Mouse (Mus musculus) heart, adult 11 months (tissue): ENCODE measurements around the gene Ctsl.

Experiments
- DNase-seq: peaks from one replicate; pipeline ENCODE4 v3.0.0; 2022

The Ctsl gene

DNA sequence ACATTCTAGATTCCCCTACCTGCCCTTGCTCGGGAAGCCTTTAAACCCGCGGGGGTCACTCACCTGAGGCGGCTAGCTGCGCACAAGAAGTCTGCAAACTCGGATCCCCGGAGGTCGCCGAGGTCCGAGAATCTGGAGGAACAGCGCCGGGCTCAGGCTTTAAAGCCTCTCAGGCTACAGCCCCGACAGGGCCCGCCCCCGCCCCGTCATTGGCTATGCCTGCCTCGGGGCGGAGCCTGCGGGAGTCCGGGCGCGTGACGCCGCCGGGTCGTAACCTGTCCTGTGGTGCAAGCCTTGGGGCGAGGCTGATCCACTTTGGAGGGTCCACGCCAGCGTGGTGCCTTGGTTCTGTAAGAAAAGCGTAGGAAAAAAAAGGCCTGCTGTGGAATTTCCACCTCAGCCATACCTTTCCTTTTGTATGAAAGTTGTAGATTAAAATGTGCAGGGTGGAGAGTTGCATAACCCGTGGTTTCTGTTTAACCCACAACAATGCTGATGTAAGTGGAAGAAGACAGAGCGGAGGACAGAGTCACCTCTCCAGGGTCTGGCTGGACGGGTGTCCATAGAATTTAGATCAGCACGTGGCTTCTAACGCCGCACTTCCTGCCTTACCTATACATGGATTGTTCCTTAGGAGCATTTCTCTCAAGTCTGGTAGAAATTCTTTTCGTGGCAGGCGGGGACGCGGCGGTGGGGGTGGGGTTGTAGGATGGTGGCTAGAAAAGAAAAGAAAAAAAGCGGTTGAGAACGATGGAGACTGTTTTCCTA, at the start of gene Ctsl:
TSS of gene Ctsl (minus strand) at position 718 of the 768 bp plus-strand sequence.
- DNase-seq: peak; percentile 100

DNA sequence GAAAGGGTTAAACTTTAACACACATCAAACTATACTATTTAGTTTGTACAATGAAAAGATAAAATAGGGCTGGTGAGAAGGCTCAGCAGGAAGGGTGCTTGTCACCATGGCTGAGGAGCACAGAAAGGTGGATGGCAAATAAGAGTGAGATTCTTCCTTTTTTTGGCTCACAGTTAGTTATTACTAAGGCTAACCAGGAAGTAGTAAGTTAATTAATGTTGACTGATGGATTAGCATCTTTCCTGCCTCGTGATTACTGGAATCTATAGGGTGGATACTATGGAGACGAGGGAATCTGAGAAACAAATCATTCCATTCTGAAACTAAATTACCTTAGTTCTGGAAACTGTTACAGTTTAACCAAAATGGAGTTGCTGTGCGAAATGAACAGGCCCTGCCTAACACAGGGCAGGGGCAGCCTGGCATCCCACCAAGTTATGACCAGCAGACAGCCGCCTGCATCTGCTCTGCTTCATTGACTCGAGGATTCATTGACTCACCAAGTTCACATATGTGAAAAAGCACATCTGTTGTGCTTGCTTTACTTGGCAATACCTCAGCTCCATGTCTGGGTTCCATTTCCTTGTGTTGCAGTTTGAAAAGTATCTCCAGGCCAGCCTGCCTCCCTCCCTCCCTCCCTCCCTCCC, 46.4 kb upstream of the Ctsl start:
- DNase-seq: peak; percentile 93

GRCm38 (mm10) chr13:64415659-64416058, 45.0 kb upstream of the Ctsl start:
- peak; percentile 41 for DNase-seq

DNA sequence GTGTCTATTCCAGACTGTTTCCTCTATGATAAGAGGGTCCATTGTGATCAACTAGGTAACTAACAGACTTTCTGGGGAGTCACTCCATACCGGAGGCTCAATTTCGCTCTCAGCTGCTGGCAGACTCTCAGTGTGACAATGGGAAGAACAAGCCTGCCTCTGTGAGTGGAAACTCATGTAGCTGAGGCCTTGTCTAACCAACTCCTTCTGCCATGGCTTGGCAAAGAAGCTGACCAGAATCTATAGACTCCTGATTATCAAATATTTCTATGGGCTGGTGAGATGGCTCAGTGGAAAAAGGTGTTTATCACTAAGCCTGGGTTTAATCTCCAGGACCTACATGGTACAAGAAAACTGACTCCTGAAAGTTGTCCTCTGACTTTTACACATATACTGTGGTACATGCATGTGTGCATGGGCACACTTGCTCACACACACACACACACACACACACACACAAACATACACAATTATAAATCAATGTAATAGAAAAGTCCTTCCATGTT, 42.1 kb upstream of the Ctsl start:
- peak; percentile 68 for DNase-seq

GRCm38 (mm10) chr13:64411282-64411681, 40.6 kb upstream of the Ctsl start:
- DNase-seq: peak; percentile 18

- peak; percentile 48 for DNase-seq
These were observed 39.9 kb upstream of the Ctsl start for GRCm38 (mm10) chr13:64410604-64411003.

DNA sequence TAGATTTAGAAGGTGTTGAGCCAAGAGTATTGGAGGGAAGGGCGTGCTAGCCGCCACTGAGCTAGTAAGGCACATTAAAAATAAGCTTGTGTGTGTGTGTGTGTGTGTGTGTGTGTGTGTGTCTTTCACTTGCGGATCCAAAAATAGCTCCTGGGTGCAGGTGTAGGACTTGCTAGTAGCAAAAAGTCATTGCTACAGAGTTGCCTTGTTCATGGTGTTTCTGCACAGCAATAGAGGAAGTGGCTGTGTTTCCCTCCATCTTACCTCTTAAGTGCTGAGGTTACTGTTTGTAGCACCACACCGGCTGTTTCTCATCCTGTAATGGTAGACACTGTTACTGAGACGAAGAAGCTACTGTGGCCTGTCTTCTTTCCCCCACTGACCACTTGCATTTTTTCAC, 37.3 kb upstream of the Ctsl start:
- DNase-seq: peak; percentile 18

- peak; percentile 81 for DNase-seq
These were observed 34.9 kb upstream of the Ctsl start for GRCm38 (mm10) chr13:64405550-64405949.

DNA sequence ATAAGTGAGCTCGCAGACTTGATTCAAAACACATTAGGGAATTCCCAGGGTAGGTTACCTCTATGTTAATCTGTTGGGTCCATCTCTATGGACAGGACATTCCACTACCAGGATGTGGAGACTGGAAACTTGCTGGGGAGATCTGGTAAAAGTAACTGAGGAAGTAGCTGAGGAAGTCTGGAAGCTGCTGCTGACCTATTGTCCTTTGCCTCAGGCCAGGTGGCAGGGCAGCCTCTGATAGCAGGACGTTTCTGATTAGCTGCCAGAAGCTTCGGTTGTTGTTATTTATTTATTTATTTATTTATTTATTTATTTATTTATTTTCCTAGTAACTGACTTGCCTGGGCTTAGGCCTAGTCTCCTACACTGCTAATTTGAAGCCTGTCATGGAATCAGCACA, 32.8 kb upstream of the Ctsl start:
- peak; percentile 92 for DNase-seq

DNA sequence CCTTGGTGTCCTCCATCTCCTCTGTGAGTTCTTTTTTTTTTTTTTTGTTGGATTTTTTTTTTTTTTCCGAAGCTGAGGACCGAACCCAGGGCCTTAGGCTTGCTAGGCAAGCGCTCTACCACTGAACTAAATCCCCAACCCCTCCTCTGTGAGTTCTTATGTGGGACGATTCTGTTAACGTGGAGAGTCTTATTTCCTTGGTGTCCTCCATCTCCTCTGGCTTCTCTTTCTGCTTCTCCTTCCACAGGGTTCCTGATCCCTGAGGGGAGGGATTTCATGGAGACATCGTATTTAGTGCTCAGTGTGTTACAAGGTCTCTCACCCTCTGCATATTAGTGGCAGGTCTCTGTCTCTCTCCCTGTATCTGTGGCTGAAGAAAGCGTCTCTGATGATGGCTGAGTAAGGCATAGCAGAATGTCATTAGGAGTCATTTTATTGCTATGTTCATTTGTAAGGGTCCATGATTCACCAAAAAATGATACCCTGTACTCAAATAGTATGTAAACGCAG, 32.3 kb upstream of the Ctsl start:
- peak; percentile 35 for DNase-seq

GRCm38 (mm10) chr13:64402504-64402949, 31.8 kb upstream of the Ctsl start:
- DNase-seq: peak; percentile 81

DNA sequence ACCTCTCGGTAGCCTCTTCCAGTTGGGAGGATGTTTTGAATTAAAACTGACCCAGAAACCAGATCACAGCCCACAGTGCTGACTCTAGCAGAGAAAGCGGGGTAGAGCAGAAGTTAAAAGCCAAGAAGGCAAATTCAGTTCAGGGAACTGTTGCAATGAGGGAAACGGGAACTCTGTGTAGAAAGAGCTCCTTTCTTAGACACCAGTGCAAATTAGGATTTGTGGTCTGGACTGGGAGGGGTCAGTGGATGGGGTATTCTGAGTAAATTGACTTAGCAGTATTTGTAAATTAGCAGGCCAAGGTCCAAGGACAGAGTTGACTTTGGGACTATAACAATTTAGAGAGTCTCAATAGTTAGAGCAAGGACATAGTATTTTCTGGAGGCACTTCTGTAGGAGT, 31.3 kb upstream of the Ctsl start:
- DNase-seq: peak; percentile 94

DNA sequence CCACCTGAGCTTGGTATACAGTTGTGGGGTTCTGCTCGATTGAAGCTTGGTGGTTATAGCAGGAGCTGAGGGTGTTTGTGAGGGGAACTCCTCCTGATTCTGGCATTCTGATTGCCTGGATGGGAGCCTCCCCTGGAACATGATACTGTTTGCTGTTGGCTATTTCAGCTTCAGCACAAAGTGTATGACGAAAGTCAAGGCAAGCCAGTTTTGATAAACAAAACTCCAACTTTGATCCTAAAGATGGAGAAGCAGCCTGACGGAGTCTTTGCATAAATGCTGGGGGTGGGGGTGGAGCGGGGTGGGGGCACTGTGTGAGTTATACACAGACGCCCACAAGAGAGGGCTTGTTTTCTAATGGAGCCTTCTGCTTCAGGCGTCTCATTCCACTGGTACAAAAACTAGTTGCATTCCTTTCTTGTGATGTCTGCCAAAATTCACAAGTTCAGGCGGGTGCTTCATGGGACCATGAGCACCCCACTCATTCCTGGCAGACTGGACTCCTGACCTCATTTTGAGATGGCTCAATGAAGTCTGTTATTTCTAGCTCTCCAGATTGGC, 30.2 kb upstream of the Ctsl start:
- peak; percentile 97 for DNase-seq

GRCm38 (mm10) chr13:64399906-64400305, 29.2 kb upstream of the Ctsl start:
- DNase-seq: no peak

DNA sequence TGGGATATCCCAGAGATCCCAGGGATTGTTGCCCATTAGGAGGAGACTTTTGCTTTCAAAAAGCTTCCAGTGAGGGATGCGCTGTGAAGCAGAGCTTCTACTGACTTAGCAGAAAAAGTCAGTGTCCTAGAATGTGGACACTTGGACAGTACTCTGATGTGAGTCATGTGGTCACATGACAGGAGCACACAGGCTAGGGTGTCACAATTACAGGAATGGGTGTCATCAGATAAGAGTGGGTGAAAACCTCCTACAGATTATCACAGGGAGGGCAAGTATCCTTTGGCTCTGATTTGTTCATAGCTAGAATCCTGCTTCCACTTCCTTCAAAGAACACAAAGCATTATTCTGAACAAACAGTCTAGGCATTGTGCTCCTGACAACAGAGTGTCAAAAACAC, 27.4 kb upstream of the Ctsl start:
- no peak for DNase-seq

GRCm38 (mm10) chr13:64396979-64397378, 26.3 kb upstream of the Ctsl start:
- DNase-seq: peak; percentile 90

DNA sequence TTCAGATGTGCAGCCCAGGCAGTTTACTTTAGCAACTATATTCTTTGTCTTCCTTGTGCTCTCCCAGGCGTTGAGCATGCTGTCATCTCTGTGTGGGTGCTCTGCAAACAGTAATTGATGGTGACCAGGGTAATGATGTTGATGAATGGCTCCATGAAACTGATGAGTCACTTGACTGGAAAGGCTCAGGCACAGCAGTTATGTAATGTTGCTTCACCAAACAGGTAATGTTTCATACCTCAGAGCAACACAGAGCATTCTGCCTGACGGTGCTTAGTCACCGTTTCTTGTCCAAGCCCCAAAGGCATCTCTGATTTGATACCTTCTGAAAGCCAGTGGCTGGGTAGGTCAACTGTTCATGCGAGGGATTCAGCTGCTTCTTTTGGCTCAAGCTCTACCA, 17.7 kb upstream of the Ctsl start:
- no peak for DNase-seq

- DNase-seq: no peak
These were observed 15.4 kb upstream of the Ctsl start for GRCm38 (mm10) chr13:64386048-64386447.

DNA sequence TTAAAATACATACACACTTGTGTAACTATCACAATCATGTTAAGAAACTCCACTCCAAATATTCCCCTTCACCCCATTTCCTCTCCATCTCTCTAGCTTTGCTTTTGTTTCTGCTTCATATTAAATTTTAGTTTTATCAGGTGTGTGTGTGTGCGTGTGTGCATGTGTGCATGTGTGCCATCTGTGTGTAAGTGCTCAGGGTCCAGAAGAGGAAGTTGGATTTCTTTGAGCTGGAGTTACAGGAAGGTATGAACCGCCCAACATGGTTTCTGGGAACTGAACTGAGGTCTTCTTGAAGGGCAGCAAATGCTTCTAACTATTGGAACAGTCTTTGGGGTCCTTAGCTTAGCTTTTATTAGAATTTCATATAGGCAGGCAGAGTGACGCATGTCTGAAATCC, 14.2 kb upstream of the Ctsl start:
- no peak for DNase-seq

DNA sequence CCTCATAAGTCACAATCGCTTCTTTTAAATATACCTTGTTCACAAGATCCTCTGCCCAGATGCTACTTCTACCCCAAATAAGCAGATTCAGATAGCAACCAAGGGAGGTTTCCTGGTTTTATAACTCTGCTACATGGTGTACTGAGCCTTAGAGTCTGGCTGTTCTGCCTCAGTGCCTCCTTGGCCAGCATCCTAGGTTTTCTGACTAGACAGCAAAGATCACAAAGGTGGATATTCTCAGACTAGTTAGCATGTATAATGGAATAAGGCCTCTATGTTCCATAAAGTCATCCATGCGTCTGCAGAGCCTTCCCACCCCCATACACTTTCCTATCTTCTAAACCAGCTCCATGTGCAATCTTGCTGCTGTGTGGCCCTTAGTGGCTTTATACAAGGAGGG, 9.6 kb upstream of the Ctsl start:
- DNase-seq: peak; percentile 17

GRCm38 (mm10) chr13:64378601-64379000, 7.9 kb upstream of the Ctsl start:
- peak; percentile 27 for DNase-seq

DNA sequence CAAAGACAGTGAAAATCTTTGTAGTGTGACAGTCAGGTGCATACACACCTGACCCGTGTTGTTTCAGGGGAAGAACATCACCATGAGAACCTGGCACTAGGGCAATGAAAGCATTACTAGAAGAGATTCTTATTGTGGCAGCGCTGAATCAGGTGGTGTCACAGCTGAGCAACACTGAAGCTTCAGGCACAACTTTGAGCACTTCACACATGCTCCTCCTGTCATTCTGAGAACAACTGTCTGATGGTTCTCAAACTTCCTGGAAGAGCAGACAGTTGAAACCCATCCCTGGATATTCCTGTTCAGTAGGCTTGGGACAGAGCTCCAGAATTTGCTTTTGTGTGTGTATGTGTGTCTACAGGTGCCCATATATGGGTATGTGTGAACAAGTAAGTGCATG, 5.8 kb upstream of the Ctsl start:
- peak; percentile 82 for DNase-seq

GRCm38 (mm10) chr13:64375160-64375559, 4.5 kb upstream of the Ctsl start:
- peak; percentile 48 for DNase-seq

DNA sequence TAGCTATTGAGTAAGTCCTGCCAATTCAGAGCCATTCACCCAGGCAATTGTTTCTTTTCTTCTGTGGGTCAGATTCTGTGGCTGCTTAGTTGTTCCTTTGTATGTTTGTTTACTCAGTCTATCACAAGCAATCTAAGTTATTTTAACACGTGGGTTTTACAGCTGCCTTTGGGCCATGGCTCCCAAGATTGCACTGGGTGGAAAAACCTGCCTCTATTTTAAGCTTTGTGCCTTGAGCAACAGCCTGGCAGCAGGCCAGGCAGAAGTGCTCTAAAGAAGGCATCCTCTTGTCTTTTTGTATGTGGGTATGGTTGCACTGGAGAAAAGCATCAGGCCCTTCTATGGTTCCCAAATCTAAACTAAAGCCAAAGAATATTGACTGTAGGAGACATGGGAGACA, 3.0 kb upstream of the Ctsl start:
- peak; percentile 94 for DNase-seq
